Mouse (Mus musculus) limb, embryonic 12.5 days (tissue): ENCODE measurements around the gene Nphp4. TPM values are rescaled to one million over a fixed set of nuclear protein-coding genes. Genes with fewer than 3 reads are reported as not detected.

Source experiments
- ATAC-seq: fragments of 200-750 bp; cut with Nextera tagmentation; 2 replicates; pipeline ENCODE4 v1.8.0; 2017; ENCODE audit warnings: low read depth, moderate TSS enrichment; ENCODE audit not compliant: insufficient number of reproducible peaks, insufficient read depth, low FRiP score, low TSS enrichment
- H3K27ac ChIP-seq: fragments of 300-500 bp; sonication (generic); 2 replicates; pipeline ENCODE4 v1.5.1; 2016; ENCODE audit warnings: mild to moderate bottlenecking, moderate library complexity
- H3K27me3 ChIP-seq: fragments of 300-500 bp; sonication (generic); 2 replicates; pipeline ENCODE4 v1.6.1; 2016; ENCODE audit warnings: mild to moderate bottlenecking, moderate library complexity
- H3K36me3 ChIP-seq: fragments of 300-500 bp; sonication (generic); 2 replicates; pipeline ENCODE4 v1.6.1; 2016; ENCODE audit warnings: mild to moderate bottlenecking, moderate library complexity
- H3K4me1 ChIP-seq: fragments of 300-500 bp; sonication (generic); replicated peaks from 2 replicates; pipeline ENCODE4 v1.6.1; 2016
- H3K4me2 ChIP-seq: fragments of 300-500 bp; sonication (generic); 2 replicates; pipeline ENCODE4 v1.6.1; 2016; ENCODE audit warnings: mild to moderate bottlenecking, moderate library complexity
- H3K4me3 ChIP-seq: fragments of 300-500 bp; sonication (generic); replicated peaks from 2 replicates; pipeline ENCODE4 v1.5.1; 2016; ENCODE audit warnings: mild to moderate bottlenecking
- H3K9ac ChIP-seq: fragments of 300-500 bp; sonication (generic); replicated peaks from 2 replicates; pipeline ENCODE4 v1.6.1; 2016; ENCODE audit warnings: mild to moderate bottlenecking, moderate library complexity
- H3K9me3 ChIP-seq: fragments of 300-500 bp; sonication (generic); 2 replicates; pipeline ENCODE4 v1.6.1; 2016; ENCODE audit warnings: mild to moderate bottlenecking, moderate library complexity
- WGBS: fragments of 180-500 bp; shearing (Covaris S2); methylation state at CpG from one replicate; pipeline ENCODE4 v1.1.7; 2016; 5-methylcytosine and 5-hydroxymethylcytosine counted together
- polyA plus RNA-seq: library from polyadenylated mRNA; unstranded; fragments of >200 nt; fragmentation: Nextera tagmentation; extraction: Ambion mirVana; gene quantifications from 2 replicates; pipeline ENCODE4 v1.2.1, GENCODE M21; 2016

The Nphp4 gene
- polyA plus RNA-seq, 1 experiment from 2014 or later, result 3.6 TPM

- no peaks in the 10 kb centered on the region for H3K36me3 ChIP-seq
- H3K4me3 ChIP-seq, result no peak overlapping the region
- no peak overlapping the region for H3K27ac ChIP-seq
- peaks cover 14% of the 10 kb centered on the region for H3K27me3 ChIP-seq
- H3K4me1 ChIP-seq, result no peaks in the 10 kb centered on the region
- no peak overlapping the region for H3K9ac ChIP-seq
- no peak overlapping the region for H3K4me2 ChIP-seq
- no peaks in the 10 kb centered on the region for H3K9me3 ChIP-seq
- 88% methylated on average over 5 of the region's 5 CpGs for WGBS
- no peak for ATAC-seq
These were observed 127.8 kb downstream of the Nphp4 start for GRCm38 (mm10) chr4:152604285-152604684.

GRCm38 (mm10) chr4:152609196-152609595 lies 132.7 kb downstream of the Nphp4 start:
- Histone ChIP-seq H3K9ac (no peak overlapping the region), H3K27me3 (peaks cover 14% of the 10 kb centered on the region), H3K27ac (no peak overlapping the region), H3K4me2 (no peak overlapping the region), H3K36me3 (no peaks in the 10 kb centered on the region), H3K4me3 (no peak overlapping the region), H3K4me1 (no peaks in the 10 kb centered on the region), H3K9me3 (peaks cover 8% of the 10 kb centered on the region; the same call in 1 of the 2 replicates)
- no peak for ATAC-seq
- 95% methylated on average over 2 of the region's 2 CpGs for WGBS

GRCm38 (mm10) chr4:152610026-152610425 lies 133.5 kb downstream of the Nphp4 start:
- Histone ChIP-seq H3K4me2 (no peak overlapping the region), H3K9ac (no peak overlapping the region), H3K4me3 (no peak overlapping the region), H3K4me1 (no peaks in the 10 kb centered on the region), H3K9me3 (peaks cover 8% of the 10 kb centered on the region; the same call in 1 of the 2 replicates), H3K27ac (no peak overlapping the region), H3K27me3 (peaks cover 14% of the 10 kb centered on the region), H3K36me3 (no peaks in the 10 kb centered on the region)
- WGBS, result 84% methylated on average over 9 of the region's 9 CpGs
- no peak for ATAC-seq

Other genes starting within 250 kb of the Nphp4 start
- gene Gpr153, start 202.5 kb upstream of the Nphp4 start, polyA plus RNA-seq, result 6.4 and 7.2 TPM in 2 replicates
- not detected in 2 replicates for gene Hes3, start 185.0 kb upstream of the Nphp4 start, polyA plus RNA-seq
- 29.3 and 33.2 TPM in 2 replicates for gene Icmt, start 179.5 kb upstream of the Nphp4 start, polyA plus RNA-seq
- gene Rnf207, start 157.7 kb upstream of the Nphp4 start, polyA plus RNA-seq, result 0.47 and 0.68 TPM in 2 replicates
- 405 and 448 TPM in 2 replicates for gene Rpl22, start 151.0 kb upstream of the Nphp4 start, polyA plus RNA-seq
- 0.08 and 0.41 TPM in 2 replicates for gene Chd5, start 138.1 kb upstream of the Nphp4 start, polyA plus RNA-seq
- gene Kcnab2, start 1.2 kb downstream of the Nphp4 start, polyA plus RNA-seq, result 7.9 and 9.3 TPM in 2 replicates